Mouse (Mus musculus) cerebellum, adult 11 months (tissue): ENCODE measurements around the gene St7.
A peak's percentile ranks its signal among the peaks of the same experiment; 100 is the strongest.

Experiments
- DNase-seq: peaks from one replicate; pipeline ENCODE4 v3.0.0; 2022

The St7 gene

DNA sequence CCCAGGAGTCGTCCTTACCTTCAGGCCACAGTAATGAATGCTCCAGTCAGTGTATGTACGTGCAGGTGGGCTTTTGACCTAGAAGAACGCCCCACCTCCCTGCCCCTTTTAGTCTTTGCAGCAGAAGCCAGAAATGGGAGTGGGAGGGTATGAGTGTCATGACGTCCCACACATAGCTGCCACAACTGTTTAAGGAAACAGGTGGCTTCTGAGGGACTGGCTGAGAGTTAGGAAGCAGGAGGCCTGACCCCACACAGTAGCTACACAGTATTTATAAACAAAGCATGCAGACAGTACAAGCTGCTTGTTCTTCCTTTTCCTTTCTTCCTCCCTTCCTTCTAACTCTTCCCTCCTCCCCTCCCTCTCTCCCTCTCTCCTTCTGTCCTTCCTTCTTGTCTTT is 135.6 kb downstream of the St7 start:
- DNase-seq = no peak

DNA sequence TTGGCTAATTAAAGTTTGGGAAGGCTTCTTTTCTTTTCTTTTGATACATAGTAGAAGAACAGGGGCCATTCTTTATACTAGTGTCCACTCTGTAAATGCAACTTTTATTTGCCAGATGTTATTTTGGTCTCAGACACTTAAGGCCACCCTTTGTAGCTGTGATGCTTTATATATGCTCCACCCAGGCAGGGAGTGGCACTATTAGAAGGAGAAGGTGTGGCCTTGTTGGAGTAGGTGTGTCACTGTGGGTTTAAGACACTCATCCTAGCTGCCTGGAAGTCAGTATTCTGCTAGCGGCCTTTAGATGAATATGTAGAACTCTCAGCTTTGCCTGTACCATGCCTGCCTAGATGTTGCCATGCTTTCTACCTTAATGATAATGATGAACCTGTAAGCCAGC is 137.2 kb downstream of the St7 start:
- no peak for DNase-seq

DNA sequence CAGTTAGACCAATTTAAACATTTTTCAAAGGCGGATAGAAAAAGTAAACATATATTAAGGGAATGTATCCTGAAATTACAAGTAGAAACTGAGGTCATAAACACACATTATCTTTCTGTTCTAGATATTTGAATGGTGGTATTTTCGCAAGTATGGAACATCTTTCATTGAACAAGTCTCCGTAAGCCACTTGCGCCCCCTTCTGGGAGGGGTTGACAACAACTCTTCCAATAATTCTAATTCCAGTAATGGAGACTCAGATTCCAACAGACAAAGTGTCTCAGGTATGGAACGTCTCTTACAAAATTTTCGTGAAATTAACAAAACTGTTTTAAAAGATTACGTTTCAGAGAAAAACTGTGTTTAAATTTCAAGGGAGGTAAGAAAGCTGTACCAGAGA is 141.8 kb downstream of the St7 start:
- DNase-seq = peak; percentile 66

GRCm38 (mm10) chr6:17835693-17836092 is 143.0 kb downstream of the St7 start:
- no peak for DNase-seq

- no peak for DNase-seq
These were observed 144.9 kb downstream of the St7 start for GRCm38 (mm10) chr6:17837676-17838075.

GRCm38 (mm10) chr6:17840431-17840830 is 147.7 kb downstream of the St7 start:
- no peak for DNase-seq

DNA sequence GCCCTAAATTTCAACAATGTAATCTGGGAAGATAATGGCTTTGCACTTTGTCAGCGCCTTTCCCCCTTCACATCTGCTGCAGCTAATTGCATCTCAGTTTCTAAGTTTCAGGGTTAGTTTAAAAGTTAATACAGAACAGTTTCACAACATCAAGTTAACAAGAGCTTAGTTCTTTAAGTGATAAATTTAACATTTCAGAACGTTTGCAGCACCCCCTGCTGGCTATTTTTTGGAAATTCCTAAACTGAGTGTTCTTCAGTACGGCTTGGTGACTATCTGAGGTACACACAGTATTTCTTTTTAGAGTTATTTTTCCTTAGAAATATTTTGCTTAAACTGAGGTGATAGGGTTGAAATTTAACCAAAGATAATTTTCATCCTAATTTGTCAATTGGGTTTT is 150.0 kb downstream of the St7 start:
- peak; percentile 31 for DNase-seq

DNA sequence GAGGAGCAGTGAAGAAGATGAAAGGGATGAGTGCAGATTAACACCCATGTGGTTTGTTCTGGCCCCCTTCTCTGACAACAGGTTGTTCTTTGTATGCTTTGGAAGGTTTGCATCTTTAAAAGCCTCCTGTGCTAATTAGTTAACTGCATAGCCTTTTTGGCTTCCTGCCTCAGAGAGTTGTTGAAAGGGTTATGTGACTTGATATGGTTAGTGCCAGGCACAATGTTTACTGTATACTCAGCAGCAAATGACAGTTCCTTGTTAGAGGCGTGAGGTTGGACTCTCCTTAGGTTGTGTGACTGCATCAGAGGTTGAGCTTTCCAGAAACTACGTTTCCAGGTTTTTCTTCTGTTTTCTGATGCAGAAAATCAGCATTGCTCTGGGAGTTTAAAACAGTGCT is 158.6 kb downstream of the St7 start:
- no peak for DNase-seq

DNA sequence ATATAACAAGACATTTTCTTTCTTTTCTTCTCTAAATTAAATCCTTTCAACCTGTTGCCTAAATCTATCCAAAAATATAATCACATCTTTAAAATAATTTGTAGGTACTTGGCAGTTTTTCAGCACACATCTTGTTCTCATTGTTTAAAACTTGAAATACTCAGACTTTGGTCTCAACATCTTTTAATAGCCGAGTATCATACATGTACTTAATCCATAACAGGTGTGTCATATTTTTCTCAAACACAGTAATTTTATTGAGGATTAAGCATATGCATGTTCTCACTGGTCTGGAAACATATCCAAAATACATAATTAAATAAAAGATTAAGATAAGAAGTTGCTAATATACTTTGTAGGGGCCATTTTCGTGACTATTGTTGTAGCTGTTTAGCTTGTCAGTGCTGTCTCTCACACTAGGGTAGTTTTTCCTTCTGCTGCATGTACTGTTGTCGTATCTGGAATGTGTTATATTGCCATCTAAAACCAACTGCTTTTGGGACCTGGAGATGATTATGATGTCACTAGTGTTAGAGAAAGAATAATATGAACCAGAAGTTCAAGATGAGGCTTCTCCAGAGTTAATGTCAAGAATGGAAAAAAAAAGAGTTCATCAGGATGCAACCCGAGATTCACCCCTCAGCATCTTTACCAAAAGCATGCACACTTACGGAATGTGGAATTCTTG is 161.0 kb downstream of the St7 start:
- DNase-seq = no peak

- DNase-seq = no peak
These were observed 162.9 kb downstream of the St7 start for GRCm38 (mm10) chr6:17855616-17856015.

DNA sequence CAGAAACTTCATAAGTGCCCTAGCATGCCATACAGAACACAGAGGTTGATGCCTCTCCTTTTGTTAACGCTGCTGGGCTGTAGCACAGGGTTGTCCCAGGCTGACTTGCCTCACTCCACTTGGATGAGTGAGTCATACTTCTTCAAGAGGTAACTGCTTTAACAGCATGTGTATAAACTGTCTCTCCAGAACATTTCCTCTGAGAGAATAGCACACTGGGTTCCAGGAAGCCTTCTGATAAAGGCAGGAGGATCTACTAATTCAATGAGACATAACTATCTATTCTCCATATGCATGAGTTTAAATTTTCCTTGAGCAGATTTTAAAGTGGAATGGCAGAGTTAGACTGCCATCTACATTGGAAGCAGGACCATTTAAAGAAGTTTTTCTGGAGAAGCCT is 166.8 kb downstream of the St7 start:
- no peak for DNase-seq

DNA sequence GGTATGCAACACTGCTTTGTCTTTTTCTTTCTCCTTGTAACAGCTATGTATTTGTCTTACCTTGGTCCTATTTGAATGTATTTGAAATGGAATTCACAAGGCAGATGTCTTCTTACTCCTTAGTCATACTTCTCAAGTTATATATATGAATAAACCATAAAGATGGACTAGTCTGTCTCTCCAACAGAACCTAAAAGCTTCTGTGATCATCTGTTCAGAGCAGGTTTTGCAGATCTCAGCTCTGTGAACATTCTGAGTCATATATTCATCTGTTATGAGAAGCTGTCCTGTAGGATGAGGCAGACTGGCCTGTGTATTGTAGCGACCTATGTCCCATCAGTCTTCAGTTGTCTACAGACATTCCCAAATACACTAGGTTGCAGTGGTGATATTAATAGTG is 167.7 kb downstream of the St7 start:
- no peak for DNase-seq

GRCm38 (mm10) chr6:17867796-17868195 is 175.1 kb downstream of the St7 start:
- no peak for DNase-seq

GRCm38 (mm10) chr6:17871831-17872372 is 179.2 kb downstream of the St7 start:
- no peak for DNase-seq

DNA sequence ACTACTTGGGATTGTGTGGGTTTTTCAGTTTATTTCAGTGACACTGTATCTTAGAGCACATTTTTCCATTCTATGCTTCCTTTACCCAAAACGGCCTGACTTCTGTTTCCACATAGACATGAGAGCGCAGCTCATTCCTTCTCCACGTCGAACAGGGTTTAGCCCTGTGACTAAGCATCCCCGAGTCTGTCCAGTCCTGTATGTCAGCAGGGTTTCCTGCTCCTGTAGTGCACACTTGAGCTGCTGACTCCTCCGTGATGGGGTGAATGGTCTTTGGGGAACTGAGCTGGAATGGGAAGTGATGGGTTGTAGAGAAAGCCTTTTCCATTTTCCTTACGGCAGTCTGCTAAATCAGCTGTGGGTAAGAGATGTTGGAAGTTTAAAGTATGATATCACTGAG is 182.9 kb downstream of the St7 start:
- DNase-seq = no peak

GRCm38 (mm10) chr6:17876023-17876613 is 183.4 kb downstream of the St7 start:
- no peak for DNase-seq

GRCm38 (mm10) chr6:17876670-17877179 is 184.0 kb downstream of the St7 start:
- DNase-seq = no peak

GRCm38 (mm10) chr6:17882943-17883342 is 190.2 kb downstream of the St7 start:
- DNase-seq = no peak

GRCm38 (mm10) chr6:17887765-17888164 is 195.0 kb downstream of the St7 start:
- DNase-seq = no peak

- no peak for DNase-seq
These were observed 202.8 kb downstream of the St7 start for GRCm38 (mm10) chr6:17895562-17895961.

DNA sequence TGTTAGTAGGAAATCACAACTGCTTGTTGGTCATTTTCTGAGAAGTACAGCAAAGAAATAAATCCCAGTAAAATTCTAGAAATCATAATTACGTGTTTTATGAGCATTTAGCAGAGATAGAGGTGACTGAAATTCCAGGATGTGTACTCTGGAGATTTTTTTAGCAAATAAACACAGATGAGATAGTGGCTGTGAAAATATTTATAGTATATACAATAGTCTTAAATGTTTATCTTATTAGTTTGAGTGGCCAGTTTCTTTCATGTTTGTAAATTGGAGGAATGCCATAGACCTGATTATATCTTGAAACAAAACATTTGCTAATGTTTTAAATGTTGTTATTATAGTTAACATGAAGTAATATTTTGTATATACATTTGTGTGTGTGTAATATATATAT is 205.8 kb downstream of the St7 start:
- DNase-seq = no peak

- DNase-seq = no peak
These were observed 210.6 kb downstream of the St7 start for GRCm38 (mm10) chr6:17903355-17903754.

- DNase-seq = no peak
These were observed 213.0 kb downstream of the St7 start for GRCm38 (mm10) chr6:17905776-17906175.

DNA sequence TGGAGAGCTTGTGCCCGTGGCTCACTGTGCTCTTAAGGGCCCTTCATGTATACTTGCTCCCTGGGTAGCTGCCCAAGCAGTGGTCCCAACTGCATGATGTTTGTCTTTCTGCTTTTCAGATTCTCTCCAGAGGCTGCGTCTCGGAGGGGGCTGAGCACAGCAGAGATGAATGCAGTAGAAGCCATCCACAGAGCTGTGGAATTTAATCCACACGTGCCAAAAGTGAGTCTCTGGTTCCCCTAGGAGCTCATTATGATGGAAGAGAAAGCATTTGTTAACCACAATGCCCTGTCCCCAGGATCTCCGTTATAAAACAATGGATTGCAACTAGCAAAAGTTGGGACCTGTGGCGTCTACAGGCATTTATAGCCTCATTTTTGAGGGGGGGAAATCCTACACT is 213.6 kb downstream of the St7 start:
- no peak for DNase-seq

- DNase-seq = no peak
These were observed 219.6 kb downstream of the St7 start for GRCm38 (mm10) chr6:17912312-17912711.
